Mouse (Mus musculus) ES-CJ7 (cell line): ENCODE results near the gene Ptprj.
"Not testable (repeated sequence)": the region's sequence is repeated elsewhere in the genome, so short reads cannot be mapped to it uniquely, and the experiment has no call there.

Source experiments
- DNase-seq: peaks from one replicate; pipeline ENCODE4 v3.0.0; 2011; ENCODE audit warnings: low read depth, low spot score

Gene Ptprj

DNA sequence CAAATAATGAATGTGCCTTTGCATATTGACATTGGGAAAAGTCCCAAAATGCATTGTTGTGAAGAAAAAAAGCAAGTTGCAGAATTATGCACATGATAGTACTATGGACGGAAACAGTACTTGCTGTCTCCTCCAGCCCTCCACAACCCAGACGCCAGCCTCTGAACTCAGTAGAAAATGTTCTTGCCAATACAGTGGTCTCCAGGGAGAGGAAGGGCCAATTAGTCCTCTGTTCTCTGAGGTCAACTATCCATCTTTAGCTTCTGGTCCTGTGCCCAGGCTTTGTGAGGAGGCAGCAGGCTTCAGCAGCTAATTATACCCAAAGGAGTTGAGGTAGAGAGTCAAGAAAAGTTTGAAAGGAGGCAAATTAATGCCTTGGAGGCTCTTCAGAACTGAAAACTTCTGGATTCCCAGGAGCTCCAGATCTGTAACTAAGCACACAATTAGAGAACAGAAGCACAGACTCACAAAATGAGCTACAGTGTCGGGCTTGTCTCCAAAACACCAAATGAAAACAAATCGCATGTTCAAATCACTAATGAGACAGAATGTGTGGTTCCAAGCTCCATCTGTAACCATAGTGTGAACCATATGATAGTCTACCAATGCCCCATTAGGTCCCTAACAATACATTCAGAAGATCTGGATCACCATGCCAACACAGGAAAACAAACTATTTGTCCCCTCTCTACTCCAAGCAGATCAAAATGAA, 166.2 kb downstream of the Ptprj start:
- not testable (repeated sequence) for DNase-seq

DNA sequence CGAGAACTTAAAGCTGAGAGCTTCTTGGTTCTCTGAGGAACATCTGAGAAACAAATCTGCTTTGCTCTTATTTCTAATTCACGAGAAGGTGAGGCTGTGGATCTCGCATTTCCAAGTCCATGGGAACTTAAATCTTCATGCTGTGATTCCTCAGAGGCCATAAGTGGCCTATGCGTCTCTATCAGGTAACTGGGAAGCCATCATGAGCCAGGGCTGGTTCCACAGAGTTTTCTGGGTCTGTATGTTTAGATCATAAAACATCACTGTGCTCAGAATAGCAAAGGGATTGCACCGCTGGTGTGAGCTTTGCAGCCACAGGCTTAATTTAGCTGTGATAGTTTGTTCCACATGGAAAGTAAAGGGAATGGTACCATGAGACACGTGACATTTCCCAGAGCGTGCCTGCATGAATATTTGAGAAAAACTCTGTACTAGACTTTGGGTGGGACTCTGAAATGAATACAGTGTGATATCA, 181.8 kb downstream of the Ptprj start, which contains the start of gene Olfr1274-ps:
Gene Olfr1274-ps, plus strand, starts transcription at position 51 of the 475 bp plus-strand sequence.
- not testable (repeated sequence) for DNase-seq
